Mouse (Mus musculus) midbrain, embryonic 16.5 days (tissue): Measurements from ENCODE around the gene St3gal6. TPM values are rescaled to one million over a fixed set of nuclear protein-coding genes. Genes with fewer than 3 reads are reported as not detected.

Experiments used
- ATAC-seq: fragments of 200-750 bp; cut with Nextera tagmentation; 2 replicates; pipeline ENCODE4 v1.8.0; 2017; ENCODE audit warnings: moderate TSS enrichment
- H3K27ac ChIP-seq: fragments of 300-500 bp; sonication (generic); 2 replicates; pipeline ENCODE4 v1.5.1; 2014; ENCODE audit warnings: mild to moderate bottlenecking, low read length, mixed read lengths
- H3K27me3 ChIP-seq: fragments of 300-500 bp; sonication (generic); 2 replicates; pipeline ENCODE4 v1.6.1; 2014; ENCODE audit warnings: low read depth, low read length, mixed read lengths; ENCODE audit not compliant: control insufficient read depth, insufficient read depth
- H3K36me3 ChIP-seq: fragments of 300-500 bp; sonication (generic); 2 replicates; pipeline ENCODE4 v1.6.1; 2014; ENCODE audit warnings: mild to moderate bottlenecking, low read length, moderate library complexity, mixed read lengths; ENCODE audit not compliant: control insufficient read depth, insufficient read depth
- H3K4me1 ChIP-seq: fragments of 300-500 bp; sonication (generic); 2 replicates; pipeline ENCODE4 v1.6.1; 2014; ENCODE audit warnings: mild to moderate bottlenecking, low read length, mixed read lengths; ENCODE audit not compliant: control insufficient read depth, insufficient read depth
- H3K4me2 ChIP-seq: fragments of 300-500 bp; sonication (generic); 2 replicates; pipeline ENCODE4 v1.6.1; 2014; ENCODE audit warnings: mild to moderate bottlenecking, low read length, mixed read lengths
- H3K4me3 ChIP-seq: fragments of 300-500 bp; sonication (generic); 2 replicates; pipeline ENCODE4 v1.5.1; 2014; ENCODE audit warnings: low read depth, mild to moderate bottlenecking, low read length, moderate library complexity, mixed read lengths
- H3K9ac ChIP-seq: fragments of 300-500 bp; sonication (generic); 2 replicates; pipeline ENCODE4 v1.6.1; 2014; ENCODE audit warnings: low read depth, low read length, mixed read lengths
- H3K9me3 ChIP-seq: fragments of 300-500 bp; sonication (generic); replicated peaks from 2 replicates; pipeline ENCODE4 v1.6.1; 2014; ENCODE audit warnings: mild to moderate bottlenecking, low read length, mixed read lengths; ENCODE audit not compliant: control insufficient read depth, poor library complexity, severe bottlenecking
- WGBS: fragments of 180-500 bp; shearing (Covaris S2); extraction: QIAGEN DNeasy Blood & Tissue Kit; methylation state at CpG from one replicate; pipeline ENCODE4 v1.1.7; 2014; 5-methylcytosine and 5-hydroxymethylcytosine counted together
- polyA plus RNA-seq: library from polyadenylated mRNA; unstranded; fragments of >200 nt; fragmentation: Nextera tagmentation; extraction: Ambion mirVana; gene quantifications from 2 replicates; pipeline ENCODE4 v1.2.1, GENCODE M21; 2015

St3gal6 gene
- polyA plus RNA-seq, 1 experiment from 2014 or later, result 12.6 TPM

DNA sequence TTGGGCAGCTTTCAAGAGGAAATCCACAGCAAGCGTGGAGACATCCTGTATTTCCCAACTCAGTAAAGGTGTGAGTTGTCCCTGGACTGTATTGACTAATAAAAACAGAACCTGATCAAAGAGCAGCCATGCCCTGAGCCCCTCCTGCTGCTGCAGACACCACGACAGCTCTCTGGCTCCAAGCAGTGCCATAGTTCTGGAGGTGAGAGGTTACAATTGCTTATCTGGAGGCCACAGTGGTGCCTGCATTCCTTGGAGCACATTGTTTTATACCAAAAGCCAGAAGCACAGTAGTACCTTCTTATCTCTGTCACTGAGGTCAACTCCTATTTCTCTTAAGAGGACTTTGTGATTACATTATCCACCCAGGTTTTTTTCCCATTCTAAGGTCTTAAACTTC, 15.0 kb upstream of the St3gal6 start:
- Histone ChIP-seq H3K4me1 (no peaks in the 10 kb centered on the region), H3K4me2 (no peak overlapping the region), H3K9me3 (no peaks in the 10 kb centered on the region), H3K36me3 (no peaks in the 10 kb centered on the region), H3K9ac (no peak overlapping the region), H3K27me3 (no peaks in the 10 kb centered on the region), H3K4me3 (no peak overlapping the region), H3K27ac (no peak overlapping the region)
- no peak for ATAC-seq
- 62% methylated on average over 2 of the region's 2 CpGs for WGBS

DNA sequence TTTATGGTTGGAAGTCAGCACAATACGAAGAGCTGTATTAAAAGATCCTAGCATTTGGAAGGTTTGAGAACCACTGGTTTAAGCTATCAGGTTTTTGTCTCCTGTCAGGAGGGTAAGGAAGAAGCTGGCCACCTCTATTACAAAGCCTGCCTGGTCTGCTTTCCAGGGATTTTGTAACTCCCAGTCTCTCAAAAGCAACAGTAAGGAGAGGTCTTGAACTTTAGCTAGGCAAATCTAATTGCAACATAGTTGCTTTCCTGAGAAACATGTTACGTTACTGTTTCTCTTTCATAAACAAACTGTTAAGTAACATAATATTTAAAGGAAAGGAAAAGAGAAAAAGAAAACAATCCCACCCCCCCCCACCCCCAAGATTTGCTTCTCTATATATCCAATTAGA, 12.0 kb upstream of the St3gal6 start:
- WGBS, result 92% methylated on average over 2 of the region's 2 CpGs
- H3K4me2 ChIP-seq, result no peak overlapping the region
- no peaks in the 10 kb centered on the region for H3K36me3 ChIP-seq
- ATAC-seq, result no peak
- no peaks in the 10 kb centered on the region for H3K4me1 ChIP-seq
- no peaks in the 10 kb centered on the region for H3K27me3 ChIP-seq
- H3K9ac ChIP-seq, result no peak overlapping the region
- H3K9me3 ChIP-seq, result no peaks in the 10 kb centered on the region
- no peak overlapping the region for H3K4me3 ChIP-seq
- no peak overlapping the region for H3K27ac ChIP-seq

DNA sequence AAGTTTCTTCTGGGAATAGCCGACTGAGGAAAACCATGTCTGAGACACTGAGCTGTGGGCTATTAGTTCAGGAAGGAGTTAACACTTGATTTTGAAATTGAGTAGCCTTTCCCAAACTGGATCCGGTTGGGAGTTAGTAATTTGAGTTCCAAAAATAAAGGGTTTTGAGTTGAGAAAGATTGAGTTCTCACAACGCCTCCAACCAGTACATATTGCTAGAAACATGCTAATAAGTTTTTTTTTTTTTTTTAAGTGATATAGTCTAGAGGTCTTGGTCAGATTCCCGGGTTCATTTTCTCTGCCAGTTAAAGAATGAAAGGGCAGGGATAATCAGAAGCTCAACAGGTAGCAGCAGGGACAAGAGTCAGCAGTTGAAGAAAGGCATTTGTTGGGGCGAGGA, 11.2 kb upstream of the St3gal6 start:
- no peak overlapping the region for H3K4me2 ChIP-seq
- ATAC-seq, result no peak
- WGBS, result 62% methylated on average over 5 of the region's 5 CpGs
- H3K9me3 ChIP-seq, result no peaks in the 10 kb centered on the region
- H3K4me1 ChIP-seq, result no peaks in the 10 kb centered on the region
- H3K36me3 ChIP-seq, result no peaks in the 10 kb centered on the region
- no peaks in the 10 kb centered on the region for H3K27me3 ChIP-seq
- H3K9ac ChIP-seq, result no peak overlapping the region
- no peak overlapping the region for H3K27ac ChIP-seq
- no peak overlapping the region for H3K4me3 ChIP-seq

DNA sequence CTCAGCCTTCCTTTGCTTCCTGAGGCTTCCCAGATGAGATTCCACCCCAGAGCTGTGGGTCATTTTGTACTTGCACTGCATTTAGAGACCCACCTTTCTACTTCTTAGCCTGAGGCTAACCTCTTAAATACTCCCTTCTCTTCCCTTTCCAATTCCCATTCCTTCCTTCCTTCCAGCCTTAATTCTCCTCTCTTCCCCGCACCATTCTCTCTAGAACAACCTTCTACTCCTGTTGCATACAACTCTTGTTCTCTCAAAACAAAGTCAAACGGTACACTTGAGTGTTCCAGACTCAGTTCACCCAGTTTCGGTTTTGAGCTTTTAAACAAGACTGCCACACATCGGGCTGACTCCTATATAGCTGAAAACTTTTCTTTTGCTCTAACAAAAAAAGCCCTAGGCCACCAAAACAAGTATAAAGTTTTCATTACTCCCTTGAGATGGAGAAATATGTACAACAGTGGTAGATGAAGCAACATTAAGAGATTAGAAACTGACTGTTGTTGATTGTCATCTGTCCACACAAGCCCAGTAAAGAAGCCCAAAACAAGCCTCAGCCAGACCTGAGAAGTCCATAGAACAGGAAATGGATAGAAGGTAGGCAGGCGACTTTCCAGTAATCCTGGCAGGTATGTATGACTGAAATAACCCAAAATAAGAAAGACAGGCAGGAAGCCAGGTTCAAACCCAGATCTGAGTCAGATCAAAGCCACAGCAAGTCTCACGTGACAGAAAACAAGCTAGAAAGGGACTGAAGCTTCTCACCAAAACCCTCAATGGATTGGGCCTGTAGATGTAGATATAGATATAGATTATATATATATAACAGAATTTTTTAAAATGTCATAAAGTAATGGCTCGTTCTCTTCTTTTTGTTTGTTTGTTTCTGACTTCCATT, 10.5 kb upstream of the St3gal6 start:
- Histone ChIP-seq H3K9ac (no peak overlapping the region), H3K4me3 (no peak overlapping the region), H3K4me1 (no peaks in the 10 kb centered on the region), H3K9me3 (no peaks in the 10 kb centered on the region), H3K27ac (no peak overlapping the region), H3K36me3 (no peaks in the 10 kb centered on the region), H3K27me3 (no peaks in the 10 kb centered on the region), H3K4me2 (no peak overlapping the region)
- 88% methylated on average over 7 of the region's 7 CpGs for WGBS
- no peak for ATAC-seq

DNA sequence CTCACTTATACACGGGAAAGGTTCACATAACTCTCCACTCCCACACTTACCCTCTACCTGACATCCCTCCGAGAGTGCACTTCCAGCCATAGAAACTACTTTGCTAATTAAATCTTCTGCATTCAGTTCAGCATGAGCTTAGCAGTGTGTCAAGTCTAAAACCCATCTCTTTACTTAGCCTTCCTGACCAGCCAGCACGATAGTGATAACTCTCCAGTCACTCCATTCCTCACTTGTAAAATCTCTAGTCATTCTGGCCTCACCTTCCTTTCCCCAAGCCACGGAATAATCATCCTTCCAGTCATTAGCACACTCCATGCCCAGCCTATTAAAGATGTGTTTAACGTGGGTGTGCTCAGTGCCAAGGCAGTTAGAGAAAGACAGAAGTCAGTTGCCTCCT, 9.7 kb upstream of the St3gal6 start:
- Histone ChIP-seq H3K36me3 (no peaks in the 10 kb centered on the region), H3K9ac (no peak overlapping the region), H3K4me3 (no peak overlapping the region), H3K27ac (no peak overlapping the region), H3K27me3 (no peaks in the 10 kb centered on the region), H3K4me2 (no peak overlapping the region), H3K4me1 (no peaks in the 10 kb centered on the region), H3K9me3 (no peaks in the 10 kb centered on the region)
- WGBS, result 63% methylated on average over 5 of the region's 5 CpGs
- ATAC-seq, result no peak

DNA sequence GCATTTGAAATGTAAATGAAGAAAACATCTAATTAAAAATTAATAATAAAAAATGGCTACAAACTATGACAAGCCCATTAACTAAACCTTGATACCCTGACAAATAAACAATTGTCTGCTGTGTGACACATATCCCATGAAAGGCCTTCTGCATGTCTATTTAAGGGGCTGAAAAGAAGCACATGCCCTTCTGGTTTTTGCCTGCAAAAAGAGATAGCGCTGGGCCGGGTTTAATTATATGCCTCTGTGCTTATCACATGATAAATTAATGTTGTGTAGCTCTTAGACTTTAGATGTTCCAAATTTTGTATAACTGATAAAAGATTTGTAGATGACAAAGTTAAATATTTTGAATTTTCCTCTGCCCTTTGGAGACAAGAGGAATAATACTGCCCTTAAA, 9.2 kb upstream of the St3gal6 start:
- Histone ChIP-seq H3K27me3 (no peaks in the 10 kb centered on the region), H3K9me3 (no peaks in the 10 kb centered on the region)
- 66% methylated on average over 2 of the region's 2 CpGs for WGBS

DNA sequence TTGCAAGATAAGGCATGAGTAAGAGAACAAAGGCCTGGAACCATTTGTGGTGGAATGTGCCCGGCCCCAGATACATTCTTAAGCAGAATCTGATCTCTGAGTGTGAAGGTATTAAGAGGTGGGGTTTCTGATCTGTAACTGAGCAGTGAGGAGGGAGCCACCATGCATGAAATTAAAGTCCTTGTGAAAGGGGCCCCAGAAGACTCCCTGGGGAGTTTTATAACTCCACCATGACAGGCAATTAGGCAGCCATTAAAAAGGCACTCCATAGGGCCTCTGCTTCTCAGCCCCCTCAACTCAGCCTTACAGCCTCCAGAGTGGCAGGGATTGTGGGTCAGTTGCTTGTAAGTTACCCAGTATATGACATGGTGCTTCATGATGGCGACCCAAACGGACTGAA, 8.5 kb upstream of the St3gal6 start:
- H3K4me2 ChIP-seq, result no peak overlapping the region
- no peak overlapping the region for H3K9ac ChIP-seq
- H3K27me3 ChIP-seq, result no peaks in the 10 kb centered on the region
- no peaks in the 10 kb centered on the region for H3K4me1 ChIP-seq
- no peak overlapping the region for H3K4me3 ChIP-seq
- ATAC-seq, result no peak
- H3K36me3 ChIP-seq, result no peaks in the 10 kb centered on the region
- WGBS, result 24% methylated on average over 3 of the region's 3 CpGs
- no peak overlapping the region for H3K27ac ChIP-seq
- no peaks in the 10 kb centered on the region for H3K9me3 ChIP-seq

More for the DNA sequence above, 9.2 kb upstream of the St3gal6 start:
- Histone ChIP-seq H3K4me1 (no peaks in the 10 kb centered on the region), H3K4me3 (no peak overlapping the region), H3K36me3 (no peaks in the 10 kb centered on the region), H3K9ac (no peak overlapping the region), H3K27ac (no peak overlapping the region), H3K4me2 (no peak overlapping the region)
- no peak for ATAC-seq

DNA sequence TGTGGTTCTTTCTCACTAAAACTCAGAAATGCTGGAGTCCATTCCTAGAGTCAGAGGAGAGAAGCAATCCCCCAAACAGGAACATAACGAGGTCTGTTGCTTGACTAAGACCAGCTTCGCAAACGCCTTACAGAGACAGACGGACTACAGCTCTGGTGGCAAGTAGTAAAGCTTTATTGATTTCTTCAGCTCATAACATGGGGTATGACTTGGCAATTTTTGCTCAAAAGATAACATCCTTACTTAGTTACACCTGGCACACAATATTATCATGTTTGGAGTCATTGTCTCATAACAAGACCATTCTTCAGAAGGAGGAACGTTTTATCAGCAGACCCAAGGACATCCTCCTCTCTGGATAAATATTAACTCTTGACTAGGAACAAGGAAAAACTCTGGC, 3.8 kb upstream of the St3gal6 start:
- H3K36me3 ChIP-seq, result no peaks in the 10 kb centered on the region
- H3K9ac ChIP-seq, result no peak overlapping the region
- H3K4me1 ChIP-seq, result no peaks in the 10 kb centered on the region; the same call in 1 of the 2 replicates
- no peak overlapping the region for H3K4me3 ChIP-seq
- H3K9me3 ChIP-seq, result peaks cover 4% of the 10 kb centered on the region; the same call in 1 of the 2 replicates
- WGBS, result 87% methylated on average over 5 of the region's 5 CpGs
- ATAC-seq, result no peak
- no peak overlapping the region for H3K4me2 ChIP-seq
- no peaks in the 10 kb centered on the region for H3K27me3 ChIP-seq
- no peak overlapping the region for H3K27ac ChIP-seq

DNA sequence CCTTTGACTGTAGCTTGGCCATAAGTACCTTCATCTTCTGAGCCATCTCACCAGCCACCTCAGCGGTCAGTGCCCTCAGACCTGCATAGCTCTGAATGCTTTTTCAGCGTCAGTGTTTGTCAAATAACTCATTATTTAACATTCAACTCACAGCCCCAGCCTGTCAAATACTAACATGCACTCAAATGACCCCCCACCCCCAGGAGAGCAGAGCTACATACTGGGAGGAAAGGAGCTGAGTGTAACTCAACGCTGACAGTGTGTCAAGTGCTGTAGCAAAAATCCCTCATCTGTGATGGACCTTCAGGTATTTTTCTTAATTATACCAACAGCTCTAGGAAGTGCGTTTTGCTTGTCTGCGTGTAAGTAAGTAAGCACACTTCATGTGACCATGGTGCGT, 2.7 kb upstream of the St3gal6 start:
- no peak overlapping the region for H3K27ac ChIP-seq
- no peak overlapping the region for H3K4me2 ChIP-seq
- H3K36me3 ChIP-seq, result no peaks in the 10 kb centered on the region
- WGBS, result 86% methylated on average over 6 of the region's 6 CpGs
- no peaks in the 10 kb centered on the region for H3K27me3 ChIP-seq
- H3K4me3 ChIP-seq, result no peak overlapping the region
- H3K4me1 ChIP-seq, result peaks cover 6% of the 10 kb centered on the region
- ATAC-seq, result no peak
- no peak overlapping the region for H3K9ac ChIP-seq
- peaks cover 4% of the 10 kb centered on the region; the same call in 1 of the 2 replicates for H3K9me3 ChIP-seq
